Mouse (Mus musculus) spleen, adult 2 months (tissue): ENCODE data around the gene Gm28230.

ENCODE experiments used
- CTCF ChIP-seq: fragments of 200-500 bp; IDR thresholded peaks from 2 replicates; pipeline ENCODE4 v1.5.1; 2011; ENCODE audit warnings: mild to moderate bottlenecking, inconsistent platforms; ENCODE audit not compliant: insufficient read depth, insufficient read length, insufficient replicate concordance; ENCODE audit errors: extremely low read depth
- POLR2A ChIP-seq: fragments of 200-500 bp; IDR thresholded peaks from 2 replicates; pipeline ENCODE4 v1.6.1; 2011; ENCODE audit warnings: low read depth, low read length, inconsistent platforms

GRCm38 (mm10) chr2:74715504-74716241 lies 10.9 kb upstream of the Gm28230 start:
- TF ChIP-seq POLR2A, result no peak
- TF ChIP-seq CTCF, result peak; percentile 46; the same call in 1 of the 2 replicates
